Mouse (Mus musculus): ENCODE measurements around the gene Cd6.

Cd6 gene

GRCm38 (mm10) chr19:10767631-10768030, 62.2 kb downstream of the Cd6 start:
- no peak for DNase-seq (ENCODE audit: extremely low spot score, low read depth, low spot score)

GRCm38 (mm10) chr19:10763381-10764031, 66.4 kb downstream of the Cd6 start:
- no peak for DNase-seq (ENCODE audit: extremely low spot score, low read depth, low spot score)

- no peak for DNase-seq (ENCODE audit: extremely low spot score, low read depth, low spot score)
Measured at GRCm38 (mm10) chr19:10762468-10762867, 67.4 kb downstream of the Cd6 start.

- DNase-seq (ENCODE audit: extremely low spot score, low read depth, low spot score) = no peak
Measured at GRCm38 (mm10) chr19:10761794-10762415, 68.0 kb downstream of the Cd6 start.

- no peak for DNase-seq (ENCODE audit: extremely low spot score, low read depth, low spot score)
Measured at GRCm38 (mm10) chr19:10759983-10760831, 69.7 kb downstream of the Cd6 start.

- no peak for DNase-seq (ENCODE audit: extremely low spot score, low read depth, low spot score)
Measured at GRCm38 (mm10) chr19:10759525-10759924, 70.3 kb downstream of the Cd6 start.

GRCm38 (mm10) chr19:10758708-10759107, 71.2 kb downstream of the Cd6 start:
- DNase-seq (ENCODE audit: extremely low spot score, low read depth, low spot score) = no peak

- DNase-seq (ENCODE audit: extremely low spot score, low read depth, low spot score) = no peak
Measured at GRCm38 (mm10) chr19:10757526-10757925, 72.3 kb downstream of the Cd6 start.

- DNase-seq (ENCODE audit: extremely low spot score, low read depth, low spot score) = no peak
Measured at GRCm38 (mm10) chr19:10757125-10757524, 72.7 kb downstream of the Cd6 start.

- no peak for DNase-seq (ENCODE audit: extremely low spot score, low read depth, low spot score)
Measured at GRCm38 (mm10) chr19:10752646-10753045, 77.2 kb downstream of the Cd6 start.

- DNase-seq (ENCODE audit: extremely low spot score, low read depth, low spot score) = no peak
Measured at GRCm38 (mm10) chr19:10752106-10752505, 77.8 kb downstream of the Cd6 start.

- no peak for DNase-seq (ENCODE audit: extremely low spot score, low read depth, low spot score)
Measured at GRCm38 (mm10) chr19:10751607-10752006, 78.3 kb downstream of the Cd6 start.

GRCm38 (mm10) chr19:10750161-10750560, 79.7 kb downstream of the Cd6 start:
- DNase-seq (ENCODE audit: extremely low spot score, low read depth, low spot score) = no peak

GRCm38 (mm10) chr19:10749295-10749694, 80.6 kb downstream of the Cd6 start:
- no peak for DNase-seq (ENCODE audit: extremely low spot score, low read depth, low spot score)

GRCm38 (mm10) chr19:10748401-10749102, 81.3 kb downstream of the Cd6 start:
- no peak for DNase-seq (ENCODE audit: extremely low spot score, low read depth, low spot score)

GRCm38 (mm10) chr19:10747718-10748117, 82.1 kb downstream of the Cd6 start:
- no peak for DNase-seq (ENCODE audit: extremely low spot score, low read depth, low spot score)

GRCm38 (mm10) chr19:10747182-10747581, 82.7 kb downstream of the Cd6 start:
- no peak for DNase-seq (ENCODE audit: extremely low spot score, low read depth, low spot score)

- no peak for DNase-seq (ENCODE audit: extremely low spot score, low read depth, low spot score)
Measured at GRCm38 (mm10) chr19:10742565-10742964, 87.3 kb downstream of the Cd6 start.

GRCm38 (mm10) chr19:10742145-10742544, 87.7 kb downstream of the Cd6 start:
- DNase-seq (ENCODE audit: extremely low spot score, low read depth, low spot score) = no peak

- DNase-seq (ENCODE audit: extremely low spot score, low read depth, low spot score) = no peak
Measured at GRCm38 (mm10) chr19:10740641-10741440, 89.0 kb downstream of the Cd6 start.
